Mouse (Mus musculus) liver, embryonic 12.5 days (tissue): ENCODE measurements around the gene Bdp1. TPM values are rescaled to one million over a fixed set of nuclear protein-coding genes. Genes with fewer than 3 reads are reported as not detected.
"Not testable (repeated sequence)": the region's sequence is repeated elsewhere in the genome, so short reads cannot be mapped to it uniquely, and the experiment has no call there.

Source experiments
- ATAC-seq: fragments of 200-750 bp; cut with Nextera tagmentation; 2 replicates; pipeline ENCODE4 v1.8.0; 2017; ENCODE audit warnings: moderate number of reproducible peaks, mild to moderate bottlenecking, moderate library complexity
- H3K27ac ChIP-seq: fragments of 300-500 bp; sonication (generic); 2 replicates; pipeline ENCODE4 v1.5.1; 2016; ENCODE audit warnings: mild to moderate bottlenecking
- H3K27me3 ChIP-seq: fragments of 300-500 bp; sonication (generic); replicated peaks from 2 replicates; pipeline ENCODE4 v1.6.1; 2016; ENCODE audit warnings: mild to moderate bottlenecking, moderate library complexity
- H3K36me3 ChIP-seq: fragments of 300-500 bp; sonication (generic); 2 replicates; pipeline ENCODE4 v1.6.1; 2016; ENCODE audit warnings: mild to moderate bottlenecking, moderate library complexity
- H3K4me1 ChIP-seq: fragments of 300-500 bp; sonication (generic); 2 replicates; pipeline ENCODE4 v1.6.1; 2016
- H3K4me2 ChIP-seq: fragments of 300-500 bp; sonication (generic); 2 replicates; pipeline ENCODE4 v1.6.1; 2016; ENCODE audit warnings: mild to moderate bottlenecking, moderate library complexity
- H3K4me3 ChIP-seq: fragments of 300-500 bp; sonication (generic); 2 replicates; pipeline ENCODE4 v1.5.1; 2016; ENCODE audit warnings: mild to moderate bottlenecking, moderate library complexity
- H3K9ac ChIP-seq: fragments of 300-500 bp; sonication (generic); 2 replicates; pipeline ENCODE4 v1.6.1; 2016; ENCODE audit warnings: mild to moderate bottlenecking, moderate library complexity
- H3K9me3 ChIP-seq: fragments of 300-500 bp; sonication (generic); replicated peaks from 2 replicates; pipeline ENCODE4 v1.6.1; 2016; ENCODE audit warnings: mild to moderate bottlenecking, moderate library complexity
- WGBS: fragments of 180-500 bp; shearing (Covaris S2); methylation state at CpG from one replicate; pipeline ENCODE4 v1.1.7; 2016; ENCODE audit not compliant: insufficient replicate concordance; 5-methylcytosine and 5-hydroxymethylcytosine counted together
- polyA plus RNA-seq: library from polyadenylated mRNA; unstranded; fragments of >200 nt; fragmentation: Nextera tagmentation; extraction: Ambion mirVana; gene quantifications from 2 replicates; pipeline ENCODE4 v1.2.1, GENCODE M21; 2016

Bdp1 gene
- polyA plus RNA-seq, 1 experiment from 2014 or later: 24.9 TPM

GRCm38 (mm10) chr13:100071473-100071872 is 32.4 kb downstream of the Bdp1 start:
- no peaks in the 10 kb centered on the region for H3K4me1 ChIP-seq
- H3K27me3 ChIP-seq: no peaks in the 10 kb centered on the region
- H3K4me3 ChIP-seq: no peak overlapping the region
- H3K4me2 ChIP-seq: no peak overlapping the region
- no peak overlapping the region for H3K27ac ChIP-seq
- no peaks in the 10 kb centered on the region for H3K9me3 ChIP-seq
- peaks cover 88% of the 10 kb centered on the region for H3K36me3 ChIP-seq
- no peak overlapping the region for H3K9ac ChIP-seq
- WGBS: 86% methylated on average over 8 of the region's 8 CpGs
- no peak for ATAC-seq

GRCm38 (mm10) chr13:100067821-100068220 is 36.0 kb downstream of the Bdp1 start:
- ATAC-seq: no peak
- WGBS: 69% methylated on average over 6 of the region's 6 CpGs
- no peaks in the 10 kb centered on the region for H3K9me3 ChIP-seq
- no peaks in the 10 kb centered on the region for H3K27me3 ChIP-seq
- H3K9ac ChIP-seq: no peak overlapping the region
- H3K4me2 ChIP-seq: no peak overlapping the region
- H3K4me3 ChIP-seq: no peak overlapping the region
- H3K36me3 ChIP-seq: peaks cover 86% of the 10 kb centered on the region
- H3K27ac ChIP-seq: no peak overlapping the region
- no peaks in the 10 kb centered on the region for H3K4me1 ChIP-seq

- H3K4me1 ChIP-seq: no peaks in the 10 kb centered on the region
- H3K36me3 ChIP-seq: peaks cover 87% of the 10 kb centered on the region
- WGBS: 88% methylated on average over 3 of the region's 3 CpGs
- no peaks in the 10 kb centered on the region for H3K27me3 ChIP-seq
- no peak overlapping the region for H3K4me3 ChIP-seq
- no peak overlapping the region for H3K27ac ChIP-seq
- no peak overlapping the region for H3K4me2 ChIP-seq
- H3K9ac ChIP-seq: no peak overlapping the region
- no peak for ATAC-seq
- H3K9me3 ChIP-seq: no peaks in the 10 kb centered on the region
Observed at GRCm38 (mm10) chr13:100063936-100064335, 39.9 kb downstream of the Bdp1 start.

- H3K36me3 ChIP-seq: peaks cover 92% of the 10 kb centered on the region
- not testable (repeated sequence) for H3K4me2 ChIP-seq, ATAC-seq
Observed at GRCm38 (mm10) chr13:100057738-100058137, 46.1 kb downstream of the Bdp1 start.

GRCm38 (mm10) chr13:100026013-100026412 is 77.9 kb downstream of the Bdp1 start:
- Histone ChIP-seq H3K9me3 (no peaks in the 10 kb centered on the region), H3K36me3 (peaks cover 91% of the 10 kb centered on the region), H3K4me1 (no peaks in the 10 kb centered on the region), H3K9ac (no peak overlapping the region), H3K27ac (no peak overlapping the region), H3K4me3 (no peak overlapping the region), H3K4me2 (no peak overlapping the region), H3K27me3 (no peaks in the 10 kb centered on the region)
- WGBS: 79% methylated on average over 6 of the region's 6 CpGs
- no peak for ATAC-seq

More at GRCm38 (mm10) chr13:100057738-100058137, 46.1 kb downstream of the Bdp1 start:
- not testable (repeated sequence) for H3K4me1 ChIP-seq, H3K27ac ChIP-seq, H3K27me3 ChIP-seq, H3K9ac ChIP-seq, H3K9me3 ChIP-seq, H3K4me3 ChIP-seq
- 91% methylated on average over 8 of the region's 8 CpGs for WGBS

- Histone ChIP-seq H3K36me3 (peaks cover 18% of the 10 kb centered on the region), H3K4me1 (peaks cover 28% of the 10 kb centered on the region), H3K4me2 (no peak overlapping the region), H3K9ac (no peak overlapping the region), H3K27me3 (no peaks in the 10 kb centered on the region), H3K9me3 (no peaks in the 10 kb centered on the region), H3K4me3 (no peak overlapping the region), H3K27ac (no peak overlapping the region)
- WGBS: 84% methylated on average over 9 of the region's 9 CpGs
- ATAC-seq: no peak
Observed at GRCm38 (mm10) chr13:100016891-100017290, 87.0 kb downstream of the Bdp1 start.

- H3K4me1 ChIP-seq: peaks cover 28% of the 10 kb centered on the region
- peaks cover 11% of the 10 kb centered on the region for H3K36me3 ChIP-seq
- 10% methylated on average over 8 of the region's 8 CpGs for WGBS
- H3K27me3 ChIP-seq: no peaks in the 10 kb centered on the region
- no peaks in the 10 kb centered on the region for H3K9me3 ChIP-seq
- peak overlapping the region; percentile 67 for H3K9ac ChIP-seq
- H3K27ac ChIP-seq: peak overlapping the region; percentile 60; the same call in 1 of the 2 replicates
- peak overlapping the region; percentile 85 for H3K4me2 ChIP-seq
- H3K4me3 ChIP-seq: peak overlapping the region; percentile 65
- ATAC-seq: peak; percentile 6; the same call in 1 of the 2 replicates
Observed at GRCm38 (mm10) chr13:100015937-100016336, 87.9 kb downstream of the Bdp1 start.

GRCm38 (mm10) chr13:100014906-100015895 is 88.7 kb downstream of the Bdp1 start, which contains the start of gene Mccc2:
Gene Mccc2, minus strand, starts transcription at chr13:100015639.
- Histone ChIP-seq H3K27ac (peak within 1 kb of the TSS; percentile 60; the same call in 1 of the 2 replicates), H3K4me3 (peak within 1 kb of the TSS; percentile 65), H3K9ac (peak within 1 kb of the TSS; percentile 69), H3K4me1 (peaks cover 28% of the 10 kb centered on the region), H3K27me3 (no peaks in the 10 kb centered on the region), H3K4me2 (peak within 1 kb of the TSS; percentile 85), H3K36me3 (peaks cover 5% of the 10 kb centered on the region), H3K9me3 (no peaks in the 10 kb centered on the region)
- ATAC-seq: peak; percentile 100
- 4% methylated on average over 47 of the region's 47 CpGs for WGBS

GRCm38 (mm10) chr13:100005911-100006496 is 97.9 kb downstream of the Bdp1 start:
- no peaks in the 10 kb centered on the region for H3K36me3 ChIP-seq
- no peaks in the 10 kb centered on the region for H3K27me3 ChIP-seq
- H3K4me3 ChIP-seq: no peak overlapping the region
- H3K4me1 ChIP-seq: peaks cover 6% of the 10 kb centered on the region; the same call in 1 of the 2 replicates
- no peak overlapping the region for H3K4me2 ChIP-seq
- no peak for ATAC-seq
- H3K27ac ChIP-seq: no peak overlapping the region
- H3K9me3 ChIP-seq: no peaks in the 10 kb centered on the region
- no peak overlapping the region for H3K9ac ChIP-seq
- 64% methylated on average over 12 of the region's 12 CpGs for whole genome bisulfite sequencing

GRCm38 (mm10) chr13:100001790-100002196 is 102.1 kb downstream of the Bdp1 start:
- no peak overlapping the region for H3K4me3 ChIP-seq
- no peak overlapping the region for H3K27ac ChIP-seq
- peak; percentile 59 for ATAC-seq
- H3K4me1 ChIP-seq: peaks cover 6% of the 10 kb centered on the region; the same call in 1 of the 2 replicates
- no peaks in the 10 kb centered on the region for H3K36me3 ChIP-seq
- H3K27me3 ChIP-seq: no peaks in the 10 kb centered on the region
- H3K9me3 ChIP-seq: no peaks in the 10 kb centered on the region
- no peak overlapping the region for H3K4me2 ChIP-seq
- H3K9ac ChIP-seq: no peak overlapping the region
- WGBS: 33% methylated on average over 5 of the region's 5 CpGs

GRCm38 (mm10) chr13:99999078-99999477 is 104.8 kb downstream of the Bdp1 start:
- no peak for ATAC-seq
- H3K9me3 ChIP-seq: no peaks in the 10 kb centered on the region
- no peak overlapping the region for H3K9ac ChIP-seq
- no peak overlapping the region for H3K4me2 ChIP-seq
- H3K4me1 ChIP-seq: peaks cover 6% of the 10 kb centered on the region; the same call in 1 of the 2 replicates
- 78% methylated on average over 3 of the region's 3 CpGs for WGBS
- no peak overlapping the region for H3K4me3 ChIP-seq
- H3K27ac ChIP-seq: no peak overlapping the region
- H3K27me3 ChIP-seq: no peaks in the 10 kb centered on the region
- no peaks in the 10 kb centered on the region for H3K36me3 ChIP-seq

GRCm38 (mm10) chr13:99998099-99998498 is 105.8 kb downstream of the Bdp1 start:
- H3K27me3 ChIP-seq: no peaks in the 10 kb centered on the region
- 0 out of 2 replicates have a peak, but pooled peaks cover 3% of the 10 kb centered on the region for H3K36me3 ChIP-seq
- H3K4me2 ChIP-seq: no peak overlapping the region
- H3K9me3 ChIP-seq: no peaks in the 10 kb centered on the region
- 70% methylated on average over 3 of the region's 3 CpGs for WGBS
- no peak for ATAC-seq
- no peak overlapping the region for H3K27ac ChIP-seq
- H3K4me3 ChIP-seq: no peak overlapping the region
- H3K9ac ChIP-seq: no peak overlapping the region
- peaks cover 6% of the 10 kb centered on the region; the same call in 1 of the 2 replicates for H3K4me1 ChIP-seq
